Mouse (Mus musculus) midbrain, embryonic 10.5 days (tissue): ENCODE results near the gene Cd276. TPM values are rescaled to one million over a fixed set of nuclear protein-coding genes. Genes with fewer than 3 reads are reported as not detected.
A peak's percentile ranks its signal among the peaks of the same experiment; 100 is the strongest.
"Not testable (repeated sequence)": the region's sequence is repeated elsewhere in the genome, so short reads cannot be mapped to it uniquely, and the experiment has no call there.

Experiments
- DNase-seq: peaks from one replicate; pipeline ENCODE4 v3.0.0-alpha.2; 2017; ENCODE audit warnings: low spot score
- H3K27ac ChIP-seq: fragments of 300-500 bp; sonication (generic); replicated peaks from 2 replicates; pipeline ENCODE4 v1.5.1; 2016; ENCODE audit warnings: mild to moderate bottlenecking
- H3K27me3 ChIP-seq: fragments of 300-500 bp; sonication (generic); 2 replicates; pipeline ENCODE4 v1.6.1; 2016; ENCODE audit warnings: low read depth, mild to moderate bottlenecking; ENCODE audit not compliant: poor library complexity, severe bottlenecking
- H3K36me3 ChIP-seq: fragments of 300-500 bp; sonication (generic); 2 replicates; pipeline ENCODE4 v1.6.1; 2016; ENCODE audit warnings: mild to moderate bottlenecking, moderate library complexity
- H3K4me1 ChIP-seq: fragments of 300-500 bp; sonication (generic); 2 replicates; pipeline ENCODE4 v1.6.1; 2016
- H3K4me3 ChIP-seq: fragments of 300-500 bp; sonication (generic); 2 replicates; pipeline ENCODE4 v1.5.1; 2016; ENCODE audit warnings: mild to moderate bottlenecking, moderate library complexity
- H3K9me3 ChIP-seq: fragments of 300-500 bp; sonication (generic); replicated peaks from 2 replicates; pipeline ENCODE4 v1.6.1; 2016; ENCODE audit warnings: mild to moderate bottlenecking
- WGBS: fragments of 180-500 bp; shearing (Covaris S2); methylation state at CpG from one replicate; pipeline ENCODE4 v1.1.7; 2016; 5-methylcytosine and 5-hydroxymethylcytosine counted together
- polyA plus RNA-seq: library from polyadenylated mRNA; unstranded; fragments of >200 nt; fragmentation: Nextera tagmentation; extraction: Ambion mirVana; gene quantifications from 2 replicates; pipeline ENCODE4 v1.2.1, GENCODE M21; 2016

Gene Cd276
- 24.5 and 26.0 TPM in 2 replicates for polyA plus RNA-seq

DNA sequence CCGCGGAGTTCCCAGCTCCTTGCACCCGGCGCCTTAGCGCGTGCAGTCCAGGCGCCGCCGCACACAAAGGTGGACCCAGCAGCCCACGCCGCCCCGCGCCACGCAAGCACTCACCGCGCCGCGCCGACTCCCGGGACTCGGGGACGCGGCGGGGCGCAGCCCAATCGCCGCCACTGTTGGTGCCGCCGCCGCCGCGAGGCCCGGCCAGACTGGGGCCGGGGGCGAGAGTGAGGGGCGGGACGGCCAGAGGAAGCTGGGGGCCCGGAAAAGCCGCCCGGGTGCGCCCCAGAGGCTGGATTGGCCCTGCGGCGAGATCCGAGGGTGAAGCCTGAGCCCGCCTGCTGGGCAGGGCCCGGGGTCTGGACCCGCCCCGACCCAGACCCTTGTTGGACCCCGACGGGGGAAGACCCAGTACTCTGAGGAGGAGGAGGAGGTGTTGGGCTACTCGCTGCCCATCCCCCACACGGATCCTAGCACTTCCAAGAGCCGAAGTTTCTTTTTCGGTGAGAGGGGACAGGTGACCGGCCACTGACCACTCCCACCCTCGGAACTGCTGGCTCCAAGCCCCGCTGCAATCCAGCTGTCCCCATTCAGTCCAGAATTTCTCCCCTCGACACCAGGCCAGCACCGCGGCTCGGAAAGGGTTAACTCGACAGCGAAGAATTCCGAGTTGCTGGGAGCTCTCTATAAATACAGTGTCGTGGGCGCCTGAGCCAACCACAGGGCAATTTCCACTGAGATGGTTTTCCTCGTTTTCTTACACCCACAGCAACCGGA is at the start of gene Cd276:
TSS of gene Cd276 (minus strand) at position 530 of the 777 bp plus-strand sequence.
- Histone ChIP-seq H3K9me3 (no peaks in the 10 kb centered on the region), H3K4me3 (peak within 1 kb of the TSS; percentile 78), H3K36me3 (no peaks in the 10 kb centered on the region), H3K27me3 (peaks cover 7% of the 10 kb centered on the region), H3K27ac (peak within 1 kb of the TSS; percentile 96), H3K4me1 (peaks cover 38% of the 10 kb centered on the region)
- DNase-seq, result peak; percentile 74
- under 1% methylated on average over 68 of the region's 68 CpGs for WGBS

DNA sequence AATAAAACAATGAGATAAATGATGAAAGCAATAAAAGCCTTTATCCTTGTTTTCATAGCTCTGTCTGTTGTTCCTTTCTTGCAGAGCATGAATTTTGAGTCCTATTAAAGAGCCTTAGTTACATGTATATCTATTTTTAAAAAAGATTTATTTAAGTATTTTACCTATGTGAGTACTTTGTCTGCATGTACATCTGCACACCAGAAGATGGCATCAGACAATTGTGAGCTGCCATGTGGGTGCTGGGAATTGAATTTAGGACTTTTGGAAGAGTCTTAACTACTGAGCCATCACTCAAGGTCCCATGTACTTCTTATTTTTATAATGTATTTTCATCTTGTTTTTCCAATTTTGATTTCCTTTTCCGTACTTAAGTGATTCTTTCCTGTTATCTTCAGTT is 40.1 kb upstream of the Cd276 start:
- no peaks in the 10 kb centered on the region for H3K4me1 ChIP-seq
- no peaks in the 10 kb centered on the region for H3K9me3 ChIP-seq
- no peaks in the 10 kb centered on the region for H3K27me3 ChIP-seq
- 0 out of 2 replicates have a peak, but pooled peaks cover 2% of the 10 kb centered on the region for H3K36me3 ChIP-seq
- no peak for DNase-seq
- H3K4me3 ChIP-seq, result no peak overlapping the region
- 98% methylated on average over 1 of the region's 1 CpGs for WGBS
- H3K27ac ChIP-seq, result no peak overlapping the region

DNA sequence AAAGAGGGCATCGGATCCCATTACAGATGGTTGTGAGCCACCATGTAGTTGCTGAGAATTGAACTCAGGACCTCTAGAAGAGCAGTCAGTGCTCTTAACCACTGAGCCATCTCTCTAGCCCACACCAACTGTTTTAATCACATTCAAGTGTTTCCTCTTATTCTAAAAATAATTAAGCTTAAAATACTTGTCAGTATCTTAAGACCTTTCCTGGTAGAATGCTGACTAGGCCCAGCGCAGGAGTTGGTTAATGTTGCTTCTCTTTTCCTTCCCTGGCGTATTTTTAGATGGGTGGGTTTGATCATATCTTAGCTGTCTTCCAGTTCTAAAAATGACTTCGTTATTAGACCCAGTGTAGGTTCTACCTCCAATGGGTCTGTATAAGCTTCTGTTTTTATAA is 33.4 kb upstream of the Cd276 start:
- H3K4me1 ChIP-seq, result peaks cover 9% of the 10 kb centered on the region
- peaks cover 4% of the 10 kb centered on the region for H3K36me3 ChIP-seq
- no peak overlapping the region for H3K4me3 ChIP-seq
- H3K27ac ChIP-seq, result no peak overlapping the region
- no peak for DNase-seq
- H3K9me3 ChIP-seq, result no peaks in the 10 kb centered on the region
- 91% methylated on average over 4 of the region's 4 CpGs for WGBS
- H3K27me3 ChIP-seq, result no peaks in the 10 kb centered on the region

DNA sequence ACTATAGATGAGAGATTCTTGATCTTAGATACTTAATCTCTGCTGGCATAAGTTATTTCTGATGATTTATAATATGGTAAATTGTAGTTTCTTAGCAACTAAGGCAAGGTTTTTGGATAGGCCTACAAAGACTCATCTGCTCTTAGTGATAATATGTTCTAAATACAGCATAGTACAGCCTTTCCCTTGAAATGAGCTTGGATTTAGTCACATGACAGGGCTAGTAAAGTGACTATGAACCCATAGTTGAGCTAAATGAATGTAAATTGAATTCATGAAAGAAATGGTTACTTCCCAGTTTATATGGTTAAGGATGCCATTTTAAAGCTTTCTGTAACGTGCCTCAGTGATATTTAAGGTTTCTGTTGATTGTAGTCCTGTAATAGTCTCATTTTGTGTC is 29.1 kb upstream of the Cd276 start:
- 87% methylated on average over 1 of the region's 1 CpGs for WGBS
- no peak overlapping the region for H3K4me3 ChIP-seq
- H3K4me1 ChIP-seq, result peaks cover 21% of the 10 kb centered on the region
- no peak overlapping the region for H3K27ac ChIP-seq
- peaks cover 4% of the 10 kb centered on the region for H3K36me3 ChIP-seq
- no peak for DNase-seq
- no peaks in the 10 kb centered on the region for H3K27me3 ChIP-seq
- no peaks in the 10 kb centered on the region for H3K9me3 ChIP-seq

DNA sequence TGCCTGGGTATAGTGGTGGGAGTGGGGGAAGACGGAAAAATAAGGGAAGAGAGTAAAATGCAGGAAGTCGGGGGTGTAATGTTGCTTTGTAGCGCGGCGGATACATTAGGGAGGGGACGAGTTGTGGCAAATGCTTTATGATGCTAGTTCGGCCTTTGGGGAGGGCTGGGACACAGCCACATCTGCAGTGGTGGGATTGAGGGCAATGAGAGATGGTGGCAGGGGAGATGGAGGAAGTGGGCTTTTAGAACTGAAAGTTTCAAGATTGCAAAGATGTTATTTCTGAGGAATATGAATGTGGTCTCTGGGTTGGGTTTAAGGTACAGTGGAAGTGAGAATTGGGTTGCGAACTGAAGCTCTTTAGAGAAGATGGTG is 28.0 kb upstream of the Cd276 start:
- peak overlapping the region; percentile 95 for H3K27ac ChIP-seq
- no peak for DNase-seq

DNA sequence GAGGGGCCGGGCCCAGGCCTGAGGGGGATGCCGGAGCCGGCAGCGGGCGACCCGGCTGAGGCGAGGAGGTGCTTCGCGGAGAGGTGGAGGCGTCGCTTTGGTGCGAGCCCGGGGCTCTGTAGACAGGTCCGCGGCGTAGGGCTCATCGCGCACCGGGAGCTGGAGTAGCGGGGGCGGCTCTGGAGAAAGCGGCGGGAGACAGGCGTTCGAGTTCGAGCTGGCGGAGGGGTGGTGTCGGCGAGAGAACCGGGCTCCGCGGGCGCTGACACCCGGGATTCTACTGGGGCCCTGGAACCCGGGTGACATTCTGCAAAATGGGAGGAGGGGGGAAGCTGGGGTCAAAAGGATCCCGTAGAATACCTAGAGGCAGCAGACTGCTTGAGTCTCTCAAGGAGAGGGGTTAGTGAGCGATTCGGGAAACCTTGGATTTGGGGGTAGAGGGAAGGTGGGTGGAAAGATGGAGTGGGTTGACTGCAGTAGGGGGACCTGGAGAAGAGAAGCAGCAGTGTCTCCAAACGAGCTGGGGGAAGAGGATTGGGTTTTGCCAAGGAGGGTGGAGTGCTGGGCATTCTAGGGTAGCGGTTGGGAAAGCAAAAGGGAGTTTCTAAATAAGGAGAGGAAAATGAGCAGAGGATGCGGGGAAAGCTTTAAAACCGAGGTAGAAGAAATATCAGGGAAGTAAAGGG is 27.5 kb upstream of the Cd276 start:
- Histone ChIP-seq H3K4me1 (peaks cover 21% of the 10 kb centered on the region), H3K36me3 (peaks cover 2% of the 10 kb centered on the region), H3K27ac (peak overlapping the region; percentile 95), H3K9me3 (no peaks in the 10 kb centered on the region), H3K27me3 (no peaks in the 10 kb centered on the region), H3K4me3 (peak overlapping the region; percentile 93)
- WGBS, result under 1% methylated on average over 42 of the region's 42 CpGs
- DNase-seq, result no peak

More for the DNA sequence above, 28.0 kb upstream of the Cd276 start:
- Histone ChIP-seq H3K27me3 (no peaks in the 10 kb centered on the region), H3K9me3 (no peaks in the 10 kb centered on the region), H3K4me1 (peaks cover 21% of the 10 kb centered on the region), H3K4me3 (peak overlapping the region; percentile 93), H3K36me3 (peaks cover 4% of the 10 kb centered on the region)
- WGBS, result 2% methylated on average over 8 of the region's 8 CpGs

DNA sequence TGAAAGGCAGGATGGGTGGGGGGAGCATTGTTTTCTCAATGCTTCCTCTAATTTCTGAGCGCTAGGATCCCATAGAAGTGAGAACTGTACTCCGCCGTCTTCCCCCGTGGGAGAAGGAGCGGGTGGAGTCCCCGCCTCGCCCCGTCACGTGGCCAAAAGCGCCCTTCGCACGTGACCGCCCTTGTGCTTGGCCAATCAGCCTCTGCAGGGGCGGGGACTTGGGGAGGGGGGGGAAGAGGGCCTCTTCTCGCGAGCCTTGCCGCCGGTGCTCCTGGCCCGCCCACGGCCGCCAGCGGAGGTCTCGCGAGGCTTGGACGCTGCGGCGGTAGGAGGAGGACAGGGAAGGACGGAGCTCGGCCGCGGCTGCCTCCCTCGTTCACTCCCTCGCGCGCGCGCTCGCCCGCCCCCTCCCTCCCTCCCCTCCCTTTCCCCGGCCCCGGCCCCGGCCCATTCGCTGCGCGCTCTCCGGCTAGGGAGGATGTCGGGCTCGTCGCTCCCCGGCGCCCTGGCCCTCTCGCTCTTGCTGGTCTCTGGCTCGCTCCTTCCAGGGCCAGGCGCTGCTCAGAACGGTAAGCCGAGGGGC is 26.8 kb upstream of the Cd276 start, which contains the start of gene Nptn:
TSS of gene Nptn (plus strand) at position 283 of the 583 bp plus-strand sequence.
- Histone ChIP-seq H3K27me3 (no peaks in the 10 kb centered on the region), H3K4me3 (peak within 1 kb of the TSS; percentile 93), H3K9me3 (no peaks in the 10 kb centered on the region), H3K27ac (peak within 1 kb of the TSS; percentile 95), H3K36me3 (no peaks in the 10 kb centered on the region), H3K4me1 (peaks cover 21% of the 10 kb centered on the region)
- peak; percentile 99 for DNase-seq
- 0% methylated on average over 36 of the region's 56 CpGs for WGBS

DNA sequence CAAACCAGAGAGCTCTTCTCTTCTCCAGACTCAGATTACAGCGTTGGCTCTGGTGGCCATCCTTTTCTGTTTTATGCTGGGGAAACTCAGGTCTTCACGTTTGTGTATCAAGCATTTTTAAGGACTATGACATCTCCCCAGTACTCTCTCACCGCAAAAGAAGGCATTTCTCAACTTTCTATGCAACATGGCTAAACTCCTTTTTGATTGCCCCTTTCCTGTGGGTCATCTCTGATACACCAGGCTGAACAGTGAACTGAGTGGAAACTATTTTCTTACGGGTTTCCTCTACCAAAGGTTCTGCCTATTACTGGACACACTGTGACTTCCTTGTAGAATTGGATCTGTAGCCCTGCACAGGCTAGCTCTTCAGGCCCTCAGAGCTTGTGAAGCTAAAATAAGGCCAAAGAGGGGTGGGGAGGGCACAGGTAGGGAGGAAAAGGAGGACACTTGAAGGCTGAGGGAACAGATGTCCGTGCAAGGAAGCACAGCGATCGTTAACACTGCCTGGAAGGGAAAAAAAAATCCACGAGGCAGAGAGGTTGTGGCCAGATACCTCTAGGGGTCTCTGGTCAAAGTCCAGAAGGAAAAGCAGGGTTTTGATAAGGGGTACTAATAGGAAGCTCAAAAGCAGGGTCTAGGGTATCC is 26.2 kb upstream of the Cd276 start:
- Histone ChIP-seq H3K9me3 (no peaks in the 10 kb centered on the region), H3K27me3 (no peaks in the 10 kb centered on the region), H3K27ac (peak overlapping the region; percentile 95), H3K36me3 (no peaks in the 10 kb centered on the region), H3K4me1 (peaks cover 21% of the 10 kb centered on the region), H3K4me3 (peak overlapping the region; percentile 93)
- WGBS, result 32% methylated on average over 8 of the region's 8 CpGs
- no peak for DNase-seq

GRCm38 (mm10) chr9:58580453-58581195 is 25.4 kb upstream of the Cd276 start:
- not testable (repeated sequence) for H3K9me3 ChIP-seq, H3K27ac ChIP-seq, H3K4me3 ChIP-seq, H3K27me3 ChIP-seq, H3K36me3 ChIP-seq, DNase-seq
- peaks cover 21% of the 10 kb centered on the region for H3K4me1 ChIP-seq
- 76% methylated on average over 10 of the region's 10 CpGs for WGBS

DNA sequence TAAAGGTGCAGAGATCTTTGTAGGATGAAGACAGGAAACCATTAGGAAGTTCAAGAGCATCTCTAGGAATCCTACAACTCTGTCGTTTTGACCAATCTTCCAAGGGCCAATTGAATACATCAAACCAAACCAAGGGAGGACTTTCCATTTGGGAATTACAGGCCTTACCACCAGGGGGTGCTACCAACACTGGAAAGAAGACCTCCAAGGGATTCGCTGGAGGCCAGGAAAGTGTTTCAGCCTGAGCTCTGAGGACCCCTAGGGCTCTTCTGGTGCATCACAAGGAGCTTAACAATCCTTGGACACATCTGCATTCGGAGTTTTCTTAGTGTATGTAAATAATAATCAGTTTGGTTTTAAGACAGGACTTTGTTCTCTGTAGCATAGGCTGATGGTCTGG is 23.4 kb upstream of the Cd276 start:
- no peak overlapping the region for H3K27ac ChIP-seq
- peak; percentile 72 for DNase-seq
- H3K4me1 ChIP-seq, result peaks cover 13% of the 10 kb centered on the region
- 26% methylated on average over 3 of the region's 3 CpGs for WGBS
- H3K36me3 ChIP-seq, result no peaks in the 10 kb centered on the region
- no peak overlapping the region for H3K4me3 ChIP-seq
- H3K9me3 ChIP-seq, result no peaks in the 10 kb centered on the region
- H3K27me3 ChIP-seq, result no peaks in the 10 kb centered on the region

- 91% methylated on average over 1 of the region's 1 CpGs for WGBS
- H3K9me3 ChIP-seq, result no peaks in the 10 kb centered on the region
- DNase-seq, result no peak
Observed at GRCm38 (mm10) chr9:58571001-58571400, 15.8 kb upstream of the Cd276 start.

GRCm38 (mm10) chr9:58567682-58568081 is 12.4 kb upstream of the Cd276 start:
- Histone ChIP-seq H3K4me3 (no peak overlapping the region), H3K27ac (no peak overlapping the region), H3K9me3 (no peaks in the 10 kb centered on the region), H3K27me3 (no peaks in the 10 kb centered on the region), H3K36me3 (no peaks in the 10 kb centered on the region), H3K4me1 (no peaks in the 10 kb centered on the region)
- peak; percentile 12 for DNase-seq

More at GRCm38 (mm10) chr9:58571001-58571400, 15.8 kb upstream of the Cd276 start:
- Histone ChIP-seq H3K36me3 (no peaks in the 10 kb centered on the region), H3K4me3 (no peak overlapping the region), H3K27me3 (no peaks in the 10 kb centered on the region), H3K4me1 (no peaks in the 10 kb centered on the region), H3K27ac (no peak overlapping the region)
